Mouse (Mus musculus): ENCODE measurements around the gene Igfals.

GRCm38 (mm10) chr17:24841133-24841532, 24.7 kb upstream of the Igfals start:
- TF ChIP-seq CTCF (IDR thresholded peaks at IDR 0.05) (peak; percentile 69), EP300 (IDR thresholded peaks at IDR 0.05) (no peak)
